Mouse (Mus musculus) kidney, postnatal 4 days (tissue): Measurements from ENCODE around the gene Abi3.

ENCODE experiments used
- DNase-seq, 2 experiments: peaks; one replicate each; pipeline ENCODE4 v3.0.0; 2021; ENCODE audit warnings: mixed read lengths in 2 of 2

Gene Abi3

GRCm38 (mm10) chr11:95781557-95781956 lies 60.7 kb downstream of the Abi3 start:
- DNase-seq, result no peak

GRCm38 (mm10) chr11:95780480-95780879 lies 61.8 kb downstream of the Abi3 start:
- DNase-seq, result no peak
